Mouse (Mus musculus) E14TG2a.4 (cell line): Measurements from ENCODE around the gene Ugt3a1.
A peak's percentile ranks its signal among the peaks of the same experiment; 100 is the strongest.

Experiments
- H3K27me3 ChIP-seq: 2 replicates; pipeline ENCODE4 v1.6.1; 2014; ENCODE audit warnings: low read length, control low read depth; ENCODE audit not compliant: insufficient read depth
- H3K36me3 ChIP-seq: 2 replicates; pipeline ENCODE4 v1.6.1; 2014; ENCODE audit warnings: low read length, control low read depth; ENCODE audit not compliant: insufficient read depth
- H3K4me1 ChIP-seq: replicated peaks from 2 replicates; pipeline ENCODE4 v1.6.1; 2014; ENCODE audit warnings: low read depth, low read length, control low read depth
- H3K4me3 ChIP-seq: replicated peaks from 2 replicates; pipeline ENCODE4 v1.5.1; 2014; ENCODE audit warnings: mild to moderate bottlenecking, low read length
- H3K9me3 ChIP-seq: 2 replicates; pipeline ENCODE4 v1.6.1; 2014; ENCODE audit warnings: low read length, control low read depth
- CTCF ChIP-seq: conservative IDR thresholded peaks from 2 replicates; pipeline ENCODE4 v1.5.1; 2014; ENCODE audit warnings: low read length
- NANOG ChIP-seq: IDR thresholded peaks from 2 replicates; pipeline ENCODE4 v1.6.1; 2014; ENCODE audit warnings: borderline replicate concordance, low read length, mixed read lengths
- POU5F1 ChIP-seq: IDR thresholded peaks from 2 replicates; pipeline ENCODE4 v1.6.1; 2014; ENCODE audit warnings: low read length, borderline replicate concordance

Gene Ugt3a1

DNA sequence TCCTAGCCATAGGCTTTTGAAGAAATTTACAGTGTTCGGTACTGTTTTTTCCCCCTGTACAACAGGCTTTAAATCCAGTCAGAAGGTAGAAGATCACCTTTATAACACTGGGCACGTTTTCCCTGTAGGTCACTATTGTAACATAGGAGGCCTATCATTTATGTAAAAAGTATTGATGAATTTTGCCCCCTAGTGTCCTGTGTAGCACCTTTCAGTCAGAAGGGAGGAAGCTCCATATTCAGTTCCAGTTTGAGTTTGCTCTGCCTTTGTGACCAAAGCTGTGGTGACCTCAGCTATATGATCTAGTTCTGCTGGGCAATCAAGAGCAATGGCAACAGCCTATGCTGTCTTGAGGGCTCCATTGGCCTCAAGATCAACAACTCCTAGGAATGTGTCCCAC, 13.0 kb downstream of the Ugt3a1 start:
- Histone ChIP-seq H3K36me3 (no peaks in the 10 kb centered on the region), H3K4me3 (no peak overlapping the region), H3K27me3 (no peaks in the 10 kb centered on the region), H3K4me1 (no peaks in the 10 kb centered on the region), H3K9me3 (no peaks in the 10 kb centered on the region)
- TF ChIP-seq CTCF (no peak), NANOG (no peak), POU5F1 (no peak)

DNA sequence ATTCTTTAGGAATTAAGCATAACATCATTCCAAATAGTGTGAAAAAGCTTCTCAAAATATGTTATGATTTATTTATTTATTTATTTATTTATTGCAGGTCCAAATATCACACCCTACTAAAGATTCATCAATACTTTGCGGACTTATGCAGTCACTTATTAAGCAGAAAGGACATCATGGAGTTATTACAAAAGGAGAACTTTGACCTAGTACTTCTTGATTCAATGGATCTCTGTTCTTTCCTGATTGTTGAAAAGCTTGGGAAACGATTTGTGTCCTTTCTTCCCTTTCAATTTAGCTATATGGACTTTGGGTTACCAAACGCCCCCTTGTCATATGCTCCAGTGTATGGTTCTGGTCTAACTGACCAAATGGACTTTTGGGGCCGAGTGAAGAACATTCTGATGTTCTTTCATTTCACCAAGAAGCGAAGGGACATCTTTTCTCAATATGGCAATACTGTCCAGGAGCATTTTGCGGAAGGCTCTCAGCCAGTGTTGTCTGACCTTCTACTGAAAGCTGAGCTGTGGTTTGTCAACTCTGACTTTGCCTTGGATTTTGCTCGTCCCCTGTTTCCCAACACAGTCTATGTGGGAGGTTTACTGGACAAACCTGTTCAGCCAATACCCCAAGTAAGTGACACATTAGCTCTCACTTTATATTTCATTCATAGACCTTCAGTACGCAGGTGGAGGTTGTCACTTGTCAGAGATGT, 29.4 kb downstream of the Ugt3a1 start:
- Histone ChIP-seq H3K9me3 (no peaks in the 10 kb centered on the region), H3K4me3 (no peak overlapping the region), H3K27me3 (no peaks in the 10 kb centered on the region), H3K4me1 (no peaks in the 10 kb centered on the region), H3K36me3 (no peaks in the 10 kb centered on the region)
- no peak for TF ChIP-seq NANOG
- no peak for TF ChIP-seq POU5F1
- TF ChIP-seq CTCF = no peak

GRCm38 (mm10) chr15:9334596-9334995, 57.9 kb downstream of the Ugt3a1 start:
- Histone ChIP-seq H3K27me3 (no peaks in the 10 kb centered on the region), H3K36me3 (no peaks in the 10 kb centered on the region), H3K9me3 (peaks cover 32% of the 10 kb centered on the region), H3K4me3 (no peak overlapping the region), H3K4me1 (no peaks in the 10 kb centered on the region)
- no peak for TF ChIP-seq NANOG
- no peak for TF ChIP-seq POU5F1
- TF ChIP-seq CTCF = no peak

DNA sequence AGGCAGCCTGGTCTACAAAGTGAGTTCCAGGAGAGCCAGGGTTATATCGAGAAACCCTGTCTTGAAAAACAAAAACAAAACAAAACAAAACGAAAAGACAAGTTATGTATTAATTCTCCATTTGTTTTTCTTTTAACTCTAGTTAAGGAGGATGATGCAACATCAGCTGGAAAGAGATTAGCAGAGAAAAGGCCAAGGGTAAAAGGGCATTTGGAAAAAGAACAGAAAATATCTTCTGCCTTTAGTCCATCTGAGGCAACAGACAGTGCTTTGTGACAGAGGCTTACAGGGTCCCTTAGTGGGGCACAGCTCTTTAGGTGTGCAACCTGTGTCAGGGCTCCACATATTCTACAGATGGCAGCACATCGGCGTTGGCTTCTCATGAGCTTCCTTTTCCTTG, 58.7 kb downstream of the Ugt3a1 start, which contains the start of gene Ugt3a2:
Gene Ugt3a2 (plus strand): TSS at position 210 of the 400 bp plus-strand sequence.
- Histone ChIP-seq H3K4me1 (no peaks in the 10 kb centered on the region), H3K9me3 (peaks cover 25% of the 10 kb centered on the region), H3K4me3 (no peak within 1 kb of the TSS), H3K27me3 (no peaks in the 10 kb centered on the region), H3K36me3 (no peaks in the 10 kb centered on the region)
- TF ChIP-seq POU5F1 = no peak
- TF ChIP-seq CTCF = no peak
- TF ChIP-seq NANOG = no peak

DNA sequence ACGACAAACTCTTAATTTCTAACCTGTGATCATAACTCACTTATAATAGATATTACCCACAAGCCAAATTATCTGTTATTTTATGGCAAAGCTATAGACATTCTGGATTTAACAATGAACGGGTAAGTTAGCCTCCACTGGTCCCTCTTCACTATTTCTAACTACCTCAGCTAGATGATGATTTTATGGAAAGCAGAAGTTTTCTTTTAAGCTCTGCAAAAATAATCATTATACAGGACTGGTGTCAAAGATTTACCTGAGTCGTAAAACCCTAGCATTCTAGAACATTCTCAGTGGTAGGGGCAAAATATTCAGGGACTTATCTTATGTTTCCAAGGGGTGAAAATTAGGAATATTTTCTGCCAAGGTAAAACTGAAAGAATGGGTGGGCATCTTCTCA, 59.9 kb downstream of the Ugt3a1 start:
- Histone ChIP-seq H3K27me3 (no peaks in the 10 kb centered on the region), H3K36me3 (no peaks in the 10 kb centered on the region), H3K4me1 (no peaks in the 10 kb centered on the region), H3K9me3 (peaks cover 12% of the 10 kb centered on the region; the same call in 1 of the 2 replicates), H3K4me3 (no peak overlapping the region)
- TF ChIP-seq POU5F1 = no peak
- TF ChIP-seq CTCF = no peak
- no peak for TF ChIP-seq NANOG

- TF ChIP-seq POU5F1 (no peak), CTCF (no peak), NANOG (no peak)
- H3K9me3 ChIP-seq = peaks cover 12% of the 10 kb centered on the region; the same call in 1 of the 2 replicates
- H3K27me3 ChIP-seq = no peaks in the 10 kb centered on the region
- no peaks in the 10 kb centered on the region for H3K4me1 ChIP-seq
- H3K4me3 ChIP-seq = no peak overlapping the region
- H3K36me3 ChIP-seq = no peaks in the 10 kb centered on the region
Observed at GRCm38 (mm10) chr15:9337021-9337420, 60.3 kb downstream of the Ugt3a1 start.

- Histone ChIP-seq H3K27me3 (no peaks in the 10 kb centered on the region), H3K36me3 (no peaks in the 10 kb centered on the region), H3K4me3 (no peak overlapping the region), H3K9me3 (no peaks in the 10 kb centered on the region), H3K4me1 (no peaks in the 10 kb centered on the region)
- no peak for TF ChIP-seq CTCF
- TF ChIP-seq POU5F1 = no peak
- no peak for TF ChIP-seq NANOG
Observed at GRCm38 (mm10) chr15:9348739-9349138, 72.1 kb downstream of the Ugt3a1 start.

DNA sequence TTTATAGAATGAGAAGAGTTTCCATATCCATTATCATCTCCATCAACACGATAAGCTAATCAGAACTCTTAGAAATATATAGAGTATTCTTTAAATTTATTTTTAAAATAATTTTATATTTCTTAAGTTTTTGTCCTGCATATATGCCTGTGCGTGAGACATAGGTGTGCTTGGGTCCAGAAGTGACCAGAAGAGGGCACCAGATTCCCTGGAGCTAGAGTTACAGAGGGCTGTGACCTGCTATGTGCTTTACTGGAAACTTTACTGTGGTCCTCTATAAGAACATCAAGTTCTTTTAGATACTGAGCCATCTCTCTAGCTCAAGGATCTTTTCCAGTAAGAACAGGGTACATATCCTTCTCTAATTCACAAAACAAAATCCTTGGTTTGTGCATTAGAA, 86.1 kb downstream of the Ugt3a1 start:
- H3K9me3 ChIP-seq = peaks cover 13% of the 10 kb centered on the region
- no peaks in the 10 kb centered on the region for H3K4me1 ChIP-seq
- H3K4me3 ChIP-seq = no peak overlapping the region
- TF ChIP-seq CTCF (peak; percentile 65), NANOG (no peak), POU5F1 (no peak)
- H3K36me3 ChIP-seq = no peaks in the 10 kb centered on the region
- no peaks in the 10 kb centered on the region for H3K27me3 ChIP-seq
